10 mouse cellular contexts compared by ENCODE assay signal in the genomic region with DNA sequence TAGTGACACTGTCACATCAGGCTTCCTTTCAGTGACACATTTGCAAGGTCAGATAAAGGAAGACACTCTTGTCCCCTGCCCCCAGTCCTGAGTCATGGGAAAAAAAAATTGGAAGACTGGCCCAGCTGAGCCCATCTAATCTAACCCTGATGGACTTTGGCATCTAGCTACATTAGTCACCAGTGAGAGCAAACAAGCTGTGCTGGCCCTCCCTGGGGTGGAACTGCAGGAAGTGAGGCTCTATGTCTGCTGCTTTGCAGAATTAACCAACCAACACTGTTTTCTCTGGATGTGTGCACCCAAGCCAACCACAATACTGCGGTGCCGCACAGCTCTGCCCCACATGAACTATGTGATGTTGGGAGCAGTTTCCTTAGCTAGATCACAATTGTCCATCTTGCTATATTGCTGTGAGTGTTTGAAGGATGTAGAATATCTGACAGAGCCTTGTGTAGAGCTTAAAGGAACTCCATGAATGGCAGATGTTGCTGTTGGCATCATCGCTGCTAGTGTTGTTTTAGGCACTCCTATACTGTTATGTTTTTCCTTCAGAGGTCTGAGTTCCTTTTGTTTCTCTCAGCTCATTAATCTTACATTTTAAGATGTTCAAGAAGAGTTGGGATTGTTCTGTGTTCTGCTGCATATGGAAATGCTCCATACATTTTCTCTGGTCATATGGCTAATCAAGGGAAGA. TPM values are rescaled to one million over a fixed set of nuclear protein-coding genes. Genes with fewer than 3 reads are reported as not detected.
DNase-seq lines count a peak whose midpoint lies in the region; ATAC-seq and TF ChIP-seq lines count a peak whose summit lies in the region.
"Had no signal": no experiment of that assay in that cellular context is flagged by ENCODE, and none has a peak within 500 bp of the region (broad histone marks: within the 10 kb centered on the region; RNA-seq: fewer than 3 reads in every experiment).

No protein-coding gene starts in this region.

- H3K9ac ChIP-seq in liver, embryonic 11.5 days (ENCODE audit: low read depth, low read length), result no peak overlapping the region

- peak; percentile 71 for ATAC-seq in liver, embryonic 11.5 days (replicated peaks; ENCODE audit: low FRiP score)

- 76% methylated on average over 3 of the region's 3 CpGs for WGBS in liver, embryonic 11.5 days
- 74% methylated on average over 3 of the region's 3 CpGs for WGBS in thymus, adult 2 months

- no peaks in the 10 kb centered on the region for H3K9me3 ChIP-seq in liver, embryonic 11.5 days (ENCODE audit: control insufficient read depth, low read length)

- peaks cover 4% of the 10 kb centered on the region; the same call in 1 of the 2 replicates for H3K36me3 ChIP-seq in liver, embryonic 11.5 days (ENCODE audit: control insufficient read depth, insufficient read depth, low read length)
- no peaks in the 10 kb centered on the region for H3K36me3 ChIP-seq in thymus, adult 2 months (ENCODE audit: control insufficient read depth, insufficient read depth, low read length)
- H3K36me3 ChIP-seq: G1E had no signal

- intact Hi-C loops in heart, postnatal 14 days (cut with DNase I), result loop anchor here (2.0 to 5.0 kb wide), 3 partner anchors 37 to 62 kb away; no protein-coding TSS in a partner anchor

- peaks cover 3% of the 10 kb centered on the region; the same call in 1 of the 2 replicates for H3K4me1 ChIP-seq in liver, embryonic 11.5 days (replicated peaks; ENCODE audit: control insufficient read depth, insufficient read depth, low read length)
- H3K4me1 ChIP-seq in thymus, adult 2 months (replicated peaks; ENCODE audit: control insufficient read depth, insufficient read depth, low read length), result no peaks in the 10 kb centered on the region

- no peak for TF ChIP-seq POLR2A in thymus, adult 2 months (IDR thresholded peaks at IDR 0.05; ENCODE audit: control insufficient read depth, extremely low read depth, insufficient read depth, low read length, poor library complexity)

- H3K4me3 ChIP-seq in liver, embryonic 11.5 days (ENCODE audit: low read depth, low read length), result no peak overlapping the region
- no peak overlapping the region for H3K4me3 ChIP-seq in thymus, adult 2 months (ENCODE audit: control insufficient read depth, insufficient read depth, low read length)

- DNase-seq in 3134 (ENCODE audit: extremely low read depth, insufficient read length, low spot score), result peak; percentile 64
- DNase-seq in adrenal gland, postnatal 25 days, result peak; percentile 46
- DNase-seq in heart, postnatal 14 days, result peak; percentile 50 to 64
- no peak for DNase-seq in liver, embryonic 11.5 days (ENCODE audit: low spot score)
- DNase-seq in thymus, postnatal 10 days (ENCODE audit: low spot score in 2 of 2), result no peak
- DNase-seq in layer of hippocampus, adult 9-11 months, result no peak
- no peak for DNase-seq in right cerebral cortex, postnatal 25 days
- no peak for DNase-seq in thymus, adult 2 months
- DNase-seq: embryo, embryonic 11 days had no signal

- H3K4me2 ChIP-seq in liver, embryonic 11.5 days, result no peak overlapping the region

- no peak for TF ChIP-seq CTCF in thymus, adult 2 months (IDR thresholded peaks at IDR 0.05; ENCODE audit: borderline replicate concordance, control insufficient read depth, extremely low read depth, insufficient read depth, low read length, poor library complexity)

- no peaks in the 10 kb centered on the region for H3K27me3 ChIP-seq in liver, embryonic 11.5 days (replicated peaks; ENCODE audit: control insufficient read depth, insufficient read depth, low read length)
- H3K27me3 ChIP-seq in thymus, adult 2 months (ENCODE audit: control insufficient read depth, insufficient read depth, low read length), result no peaks in the 10 kb centered on the region

- no peak overlapping the region for H3K27ac ChIP-seq in liver, embryonic 11.5 days (ENCODE audit: low read depth, low read length)
- H3K27ac ChIP-seq in thymus, adult 2 months (ENCODE audit: control insufficient read depth, insufficient read depth, low read length), result no peak overlapping the region

RNA-seq across cellular contexts. Expression of gene Plxna2, which starts 42.6 kb away (rescaled TPM):
- 9.0 and 10.5 TPM in 2 replicates for total RNA-seq in adrenal gland, postnatal 25 days (2021)
- total RNA-seq in heart, postnatal 14 days (2021), result 10 to 100 TPM; 26.6 to 29.7 TPM
- polyA plus RNA-seq in liver, embryonic 11.5 days (2014; fragmentation: Nextera tagmentation; extraction: Ambion mirVana), result 4.8 and 4.9 TPM in 2 replicates
- polyA plus RNA-seq in thymus, adult 2 months (2012; rRNA removed), result 3.2 and 4.0 TPM in 2 replicates
- polyA plus RNA-seq: G1E had no signal

Comparison
In these comparisons a context has a peak if more than half of its experiments do, and no peak if none do; other contexts are left out.
1. DNase-seq: peak in 3134 (single experiment), adrenal gland, postnatal 25 days (single experiment) and heart, postnatal 14 days (2 of 2); none in liver, embryonic 11.5 days (single experiment), thymus, postnatal 10 days (0 of 2), layer of hippocampus, adult 9-11 months (single experiment), right cerebral cortex, postnatal 25 days (single experiment) and thymus, adult 2 months (single experiment).